9 mouse cellular contexts compared by ENCODE assay signal in genomic region chr16:55735476-55735968, GRCm38 (mm10).
"Had no signal": no experiment of that assay in that cellular context is flagged by ENCODE, and none has a peak within 500 bp of the region (broad histone marks: within the 10 kb centered on the region; RNA-seq: fewer than 3 reads in every experiment).

No protein-coding gene starts in this region.

- DNase-seq: kidney, adult 8-10 months; kidney, postnatal 10 days; kidney, postnatal 36 days; liver; lung, adult 2 months; lung, postnatal 14 days; lung, postnatal 4 days; thymus, adult 18-20 months; thymus, postnatal 36 days had no signal
